Mouse (Mus musculus): ENCODE results near the gene Chrna7. TPM values are rescaled to one million over a fixed set of nuclear protein-coding genes. Genes with fewer than 3 reads are reported as not detected.

The Chrna7 gene
- not detected for total RNA-seq (2023)

DNA sequence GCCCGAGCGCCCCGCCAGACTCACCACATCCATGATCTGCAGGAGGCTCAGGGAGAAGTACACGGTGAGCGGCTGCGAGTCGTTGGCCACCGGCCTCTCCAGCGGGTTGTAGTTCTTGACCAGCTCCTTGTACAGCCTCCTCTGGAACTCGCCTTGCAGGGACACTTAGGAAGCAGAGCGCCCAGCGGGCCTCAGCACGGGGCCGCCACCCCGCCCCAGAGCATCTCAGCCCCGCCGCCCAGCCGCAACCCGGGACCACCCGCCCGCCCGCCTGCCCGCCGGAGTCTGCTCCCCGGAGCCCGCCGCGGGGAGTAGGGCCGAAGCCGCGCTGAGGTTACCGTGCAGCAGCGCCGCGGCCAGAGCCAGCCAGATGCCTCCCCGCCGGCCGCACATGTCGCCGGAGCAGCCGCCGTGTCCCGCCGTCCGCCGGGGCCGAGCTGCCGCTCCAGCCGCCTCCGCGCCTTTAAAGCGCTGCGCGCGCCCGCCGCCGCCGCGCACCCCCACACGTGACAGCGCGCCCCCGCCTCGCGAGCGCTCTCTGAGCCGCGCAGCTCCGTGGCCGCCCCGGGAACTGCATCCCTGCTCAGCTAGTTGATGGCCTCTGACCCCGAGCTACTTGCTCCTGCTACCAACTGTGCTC lies at the start of gene Chrna7:
Gene Chrna7, minus strand, starts transcription at position 486 of the 640 bp plus-strand sequence.

Other genes starting within 250 kb of the Chrna7 start
- gene Otud7a, start 232.2 kb upstream of the Chrna7 start, total RNA-seq (2023): not detected

Data from T-cell, adult 66 days (primary cell).